Mouse (Mus musculus) heart, postnatal 0 days (tissue): ENCODE measurements around the gene Sept12. TPM values are rescaled to one million over a fixed set of nuclear protein-coding genes. Genes with fewer than 3 reads are reported as not detected.
A peak's percentile ranks its signal among the peaks of the same experiment; 100 is the strongest.

Source experiments
- ATAC-seq: fragments of 200-750 bp; cut with Nextera tagmentation; 2 replicates; pipeline ENCODE4 v1.8.0; 2017; ENCODE audit warnings: low read depth, moderate number of reproducible peaks, moderate library complexity; ENCODE audit not compliant: insufficient read depth
- DNase-seq: peaks from one replicate; pipeline ENCODE4 v3.0.0-alpha.2; 2016; ENCODE audit warnings: low spot score
- H3K27ac ChIP-seq: fragments of 300-500 bp; sonication (generic); 2 replicates; pipeline ENCODE4 v1.5.1; 2014; ENCODE audit warnings: low read depth, mild to moderate bottlenecking
- H3K27me3 ChIP-seq: fragments of 300-500 bp; sonication (generic); 2 replicates; pipeline ENCODE4 v1.6.1; 2014; ENCODE audit warnings: low read length, mixed read lengths; ENCODE audit not compliant: control insufficient read depth, insufficient read depth
- H3K36me3 ChIP-seq: fragments of 300-500 bp; sonication (generic); replicated peaks from 2 replicates; pipeline ENCODE4 v1.6.1; 2014; ENCODE audit warnings: low read length, mixed read lengths; ENCODE audit not compliant: control insufficient read depth, insufficient read depth
- H3K4me1 ChIP-seq: fragments of 300-500 bp; sonication (generic); 2 replicates; pipeline ENCODE4 v1.6.1; 2014; ENCODE audit warnings: antibody characterized with exemption; ENCODE audit not compliant: control insufficient read depth, insufficient read depth
- H3K4me2 ChIP-seq: fragments of 300-500 bp; sonication (generic); 2 replicates; pipeline ENCODE4 v1.6.1; 2014; ENCODE audit warnings: low read depth, mild to moderate bottlenecking, low read length, moderate library complexity
- H3K4me3 ChIP-seq: fragments of 300-500 bp; sonication (generic); 2 replicates; pipeline ENCODE4 v1.5.1; 2014; ENCODE audit warnings: low read depth, low read length
- H3K9ac ChIP-seq: fragments of 300-500 bp; sonication (generic); replicated peaks from 2 replicates; pipeline ENCODE4 v1.6.1; 2014; ENCODE audit warnings: low read depth, low read length, mixed read lengths
- H3K9me3 ChIP-seq: fragments of 300-500 bp; sonication (generic); replicated peaks from 2 replicates; pipeline ENCODE4 v1.6.1; 2016; ENCODE audit warnings: low read length; ENCODE audit not compliant: control insufficient read depth
- CTCF ChIP-seq: IDR thresholded peaks from 2 replicates; pipeline ENCODE4 v1.5.1; 2016; ENCODE audit warnings: antibody characterized with exemption, control low read depth, low read depth
- EP300 ChIP-seq: IDR thresholded peaks from 2 replicates; pipeline ENCODE4 v1.6.1; 2016; ENCODE audit warnings: antibody characterized with exemption, low read depth
- WGBS: fragments of 180-500 bp; shearing (Covaris S2); extraction: QIAGEN DNeasy Blood & Tissue Kit; methylation state at CpG from one replicate; pipeline ENCODE4 v1.1.7; 2014; 5-methylcytosine and 5-hydroxymethylcytosine counted together
- polyA plus RNA-seq: library from polyadenylated mRNA; unstranded; fragments of >200 nt; fragmentation: Nextera tagmentation; extraction: Ambion mirVana; gene quantifications from 2 replicates; pipeline ENCODE4 v1.2.1, GENCODE M21; 2015
- total RNA-seq: library from RNA; depleted of rRNA; stranded (reverse); fragments of >200 nt; gene quantifications from 2 replicates; pipeline ENCODE4 v1.2.3, GENCODE M21; 2014; ENCODE audit warnings: low replicate concordance

The Sept12 gene
- total and polyA plus RNA-seq, 2 experiments from 2014 or later, result not detected

- H3K27me3 ChIP-seq, result no peaks in the 10 kb centered on the region
- no peak for TF ChIP-seq EP300
- TF ChIP-seq CTCF, result no peak
Measured at GRCm38 (mm10) chr16:5014578-5014977, 16.9 kb upstream of the Sept12 start.

DNA sequence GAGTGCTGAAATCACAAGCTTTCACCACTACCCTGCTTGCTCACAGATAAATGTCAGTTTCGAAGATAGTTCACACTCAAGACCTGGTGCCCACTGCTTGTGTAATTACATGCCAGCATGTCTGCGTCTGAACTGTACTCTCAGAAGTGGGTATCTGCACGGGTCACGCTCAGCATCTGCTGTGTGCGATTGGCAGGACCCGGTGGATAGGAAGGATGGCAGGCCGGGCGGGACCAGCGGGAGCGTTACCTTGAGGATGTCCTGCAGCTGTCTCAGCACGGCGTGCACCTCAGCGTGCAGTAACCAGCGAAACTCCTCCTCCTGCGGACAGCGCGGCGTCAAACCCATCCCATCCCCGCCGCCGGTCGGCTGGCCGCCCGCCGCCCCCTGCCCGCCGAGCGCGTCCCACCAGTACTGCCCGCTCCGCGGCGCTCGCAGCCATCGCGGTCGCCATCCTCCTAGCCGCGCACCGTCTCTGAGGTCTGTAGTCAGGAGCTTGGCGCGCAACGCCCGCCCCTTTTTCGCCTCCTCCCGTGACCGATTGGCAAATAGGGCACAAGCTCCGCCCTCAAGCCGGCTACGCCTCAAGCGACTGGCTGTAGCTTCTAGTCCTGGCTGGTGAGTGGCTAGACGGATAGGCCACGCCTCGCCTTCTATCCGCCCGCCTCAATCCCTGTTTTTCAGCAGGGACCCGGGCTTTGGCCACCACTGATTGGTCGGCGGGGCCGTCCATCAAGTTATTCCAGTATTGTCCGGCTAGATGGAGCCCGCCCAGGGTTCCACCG, 15.6 kb upstream of the Sept12 start, which contains the start of gene Rogdi:
Rogdi (minus strand) TSS at position 500 of the 785 bp plus-strand sequence.
- DNase-seq, result peak; percentile 99
- H3K9me3 ChIP-seq, result no peaks in the 10 kb centered on the region
- peak within 1 kb of the TSS; percentile 59 for H3K9ac ChIP-seq
- peak within 1 kb of the TSS; percentile 67 for H3K4me2 ChIP-seq
- H3K36me3 ChIP-seq, result peaks cover 43% of the 10 kb centered on the region
- peak; percentile 99 for ATAC-seq
- WGBS, result under 1% methylated on average over 62 of the region's 63 CpGs
- peak; percentile 60; the same call in 1 of the 2 replicates for TF ChIP-seq EP300
- no peak; the same call in 1 of the 2 replicates for TF ChIP-seq CTCF
- peak within 1 kb of the TSS; percentile 71 for H3K4me3 ChIP-seq
- 0 out of 2 replicates have a peak within 1 kb of the TSS, but pooled peaks have one; percentile 17 for H3K27ac ChIP-seq
- H3K27me3 ChIP-seq, result no peaks in the 10 kb centered on the region
- 0 out of 2 replicates have a peak, but pooled peaks cover 6% of the 10 kb centered on the region for H3K4me1 ChIP-seq

More at GRCm38 (mm10) chr16:5014578-5014977, 16.9 kb upstream of the Sept12 start:
- Histone ChIP-seq H3K9me3 (no peaks in the 10 kb centered on the region), H3K4me3 (no peak overlapping the region), H3K27ac (no peak overlapping the region), H3K4me2 (no peak overlapping the region), H3K9ac (no peak overlapping the region), H3K36me3 (peaks cover 52% of the 10 kb centered on the region), H3K4me1 (0 out of 2 replicates have a peak, but pooled peaks cover 6% of the 10 kb centered on the region)
- DNase-seq, result no peak
- 86% methylated on average over 4 of the region's 4 CpGs for WGBS
- no peak for ATAC-seq

DNA sequence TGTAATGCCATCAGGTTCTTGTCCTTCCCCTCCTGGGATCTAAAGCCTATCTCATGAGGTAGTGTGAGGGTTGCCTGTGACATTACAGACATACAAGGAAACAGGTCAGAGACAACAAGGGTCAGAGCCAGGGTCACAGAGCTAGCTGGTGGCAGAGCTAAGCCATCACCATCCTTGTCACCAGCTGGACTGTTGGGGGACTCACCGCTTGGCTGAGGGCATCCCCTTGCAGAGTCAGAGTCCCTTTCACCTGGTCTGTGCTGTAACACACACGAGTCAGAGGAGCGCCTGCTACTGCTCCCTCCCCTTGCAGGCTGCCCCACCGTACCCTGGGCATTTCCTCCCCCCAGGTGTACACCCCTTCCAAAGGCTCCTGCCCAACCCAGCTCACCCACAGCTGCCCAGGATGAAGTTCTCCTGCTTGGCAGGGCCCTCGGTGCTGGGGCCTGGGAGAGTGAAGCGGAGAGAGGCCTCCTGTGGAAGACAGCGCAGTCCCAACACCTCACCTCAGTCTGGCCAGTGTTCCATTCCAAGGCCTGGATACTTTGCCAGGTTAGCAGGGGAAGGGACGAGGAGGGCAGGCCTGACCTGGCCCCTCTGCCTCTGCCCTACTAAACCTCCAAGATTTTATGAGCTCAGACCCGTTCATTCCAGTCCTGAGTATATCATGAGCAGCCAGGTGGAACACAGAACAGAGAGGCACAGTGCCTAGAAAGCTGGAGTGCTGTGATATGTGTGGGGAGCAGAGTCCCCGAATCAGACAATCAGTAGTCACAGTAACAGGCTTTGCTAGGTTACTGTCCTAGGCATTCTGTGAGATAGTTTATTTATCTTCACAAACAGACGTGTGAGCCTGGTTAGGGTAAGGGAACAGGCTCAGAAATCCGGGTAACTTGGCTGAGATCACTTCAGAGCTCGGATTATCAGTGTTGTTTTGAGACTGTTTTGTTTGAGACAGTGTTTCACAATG, 14.7 kb upstream of the Sept12 start:
- Histone ChIP-seq H3K4me1 (0 out of 2 replicates have a peak, but pooled peaks cover 6% of the 10 kb centered on the region), H3K36me3 (peaks cover 34% of the 10 kb centered on the region), H3K4me3 (peak overlapping the region; percentile 71), H3K9ac (peak overlapping the region; percentile 59; the same call in 1 of the 2 replicates), H3K27me3 (no peaks in the 10 kb centered on the region), H3K4me2 (peak overlapping the region; percentile 67), H3K27ac (no peak overlapping the region), H3K9me3 (no peaks in the 10 kb centered on the region)
- DNase-seq (no peak), ATAC-seq (no peak)
- 44% methylated on average over 13 of the region's 13 CpGs for WGBS
- no peak for TF ChIP-seq EP300
- TF ChIP-seq CTCF, result no peak

- Histone ChIP-seq H3K4me3 (no peak overlapping the region), H3K27me3 (no peaks in the 10 kb centered on the region), H3K27ac (no peak overlapping the region), H3K9me3 (no peaks in the 10 kb centered on the region), H3K9ac (no peak overlapping the region), H3K36me3 (peaks cover 24% of the 10 kb centered on the region), H3K4me1 (0 out of 2 replicates have a peak, but pooled peaks cover 6% of the 10 kb centered on the region), H3K4me2 (no peak overlapping the region)
- no peak for DNase-seq
- 79% methylated on average over 7 of the region's 7 CpGs for WGBS
- ATAC-seq, result no peak
- no peak for TF ChIP-seq CTCF
Measured at GRCm38 (mm10) chr16:5011285-5011684, 13.6 kb upstream of the Sept12 start.

DNA sequence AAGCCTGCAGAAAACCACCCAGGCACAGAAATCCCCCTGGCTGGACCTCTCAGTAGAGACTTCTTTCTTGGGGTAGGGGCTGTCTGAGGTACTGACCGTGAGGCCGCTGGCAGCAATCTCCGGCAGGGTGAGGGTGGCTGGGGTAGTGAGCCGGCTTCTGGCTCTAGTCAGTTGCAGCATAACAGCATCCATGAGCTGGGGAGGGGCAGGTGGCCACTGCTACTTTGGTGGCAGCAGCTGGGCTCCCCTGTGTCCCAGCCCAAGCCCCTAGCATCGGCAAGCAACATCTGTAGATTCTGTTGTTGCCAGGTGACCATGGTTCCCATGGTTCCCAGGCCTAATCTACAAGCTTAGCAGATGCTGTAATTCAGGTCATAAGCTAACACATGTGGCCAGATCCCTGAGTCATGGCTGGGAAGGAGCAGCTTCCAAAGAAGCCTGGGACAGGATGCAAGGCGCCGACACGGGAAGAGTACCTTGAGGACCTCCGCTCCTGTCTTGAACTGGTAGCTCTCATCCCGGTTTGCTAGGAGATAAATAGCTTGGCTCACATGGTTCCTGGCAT, 12.8 kb upstream of the Sept12 start:
- WGBS, result 90% methylated on average over 10 of the region's 10 CpGs
- no peak for ATAC-seq
- Histone ChIP-seq H3K9me3 (no peaks in the 10 kb centered on the region), H3K36me3 (peaks cover 15% of the 10 kb centered on the region), H3K4me3 (no peak overlapping the region), H3K4me1 (0 out of 2 replicates have a peak, but pooled peaks cover 6% of the 10 kb centered on the region), H3K27ac (no peak overlapping the region), H3K9ac (no peak overlapping the region), H3K27me3 (no peaks in the 10 kb centered on the region), H3K4me2 (no peak overlapping the region)
- TF ChIP-seq CTCF (no peak), EP300 (no peak)
- DNase-seq, result no peak
